In the genomic region with DNA sequence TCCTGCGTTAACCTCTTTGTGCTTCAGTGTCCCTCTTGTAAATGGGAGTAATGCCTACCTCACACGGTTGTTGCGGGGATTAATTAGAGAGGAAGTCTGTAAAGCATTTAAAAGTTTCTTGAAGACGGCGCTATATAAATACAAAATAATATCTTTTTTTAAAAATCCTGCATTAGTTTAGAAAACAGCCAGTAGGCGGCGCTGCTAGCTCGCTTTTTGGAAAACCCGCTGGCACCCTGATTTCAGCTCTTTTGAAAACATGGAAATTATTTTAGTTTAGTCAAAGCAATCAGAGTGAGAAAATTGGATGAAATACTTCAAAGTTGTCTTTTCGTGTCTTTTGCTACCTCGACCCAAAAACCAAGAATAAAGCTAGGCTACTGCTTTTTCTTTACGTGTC, we compare ENCODE assay signal across 8 mouse cellular contexts.
DNase-seq lines count a peak whose midpoint lies in the region; ATAC-seq and TF ChIP-seq lines count a peak whose summit lies in the region.

No protein-coding gene starts in this region.

- H3K9ac ChIP-seq in forebrain, embryonic 11.5 days (ENCODE audit: low read length), result no peak overlapping the region
- no peak overlapping the region for H3K9ac ChIP-seq in liver, embryonic 15.5 days

- no peak overlapping the region for H3K27ac ChIP-seq in bone marrow macrophage, adult 2 months (ENCODE audit: insufficient read depth, low read depth, low read length)
- no peak overlapping the region for H3K27ac ChIP-seq in forebrain, embryonic 11.5 days (ENCODE audit: low read depth, low read length)
- no peak overlapping the region for H3K27ac ChIP-seq in liver, embryonic 15.5 days (replicated peaks)

- WGBS in forebrain, embryonic 11.5 days, result 18% methylated on average over 12 of the region's 12 CpGs
- WGBS in liver, embryonic 15.5 days (ENCODE audit: insufficient replicate concordance), result 11% methylated on average over 12 of the region's 12 CpGs

- H3K4me2 ChIP-seq in forebrain, embryonic 11.5 days (ENCODE audit: low read depth, low read length, severe bottlenecking), result no peak overlapping the region
- peak overlapping the region; percentile 41; the same call in 1 of the 2 replicates for H3K4me2 ChIP-seq in liver, embryonic 15.5 days

- H3K9me3 ChIP-seq in forebrain, embryonic 11.5 days (ENCODE audit: control insufficient read depth, low read length), result no peaks in the 10 kb centered on the region
- H3K9me3 ChIP-seq in liver, embryonic 15.5 days (replicated peaks), result no peaks in the 10 kb centered on the region

- H3K4me1 ChIP-seq in bone marrow macrophage, adult 2 months (ENCODE audit: control insufficient read depth, insufficient read depth, low read length), result no peaks in the 10 kb centered on the region
- H3K4me1 ChIP-seq in forebrain, embryonic 11.5 days (replicated peaks; ENCODE audit: control insufficient read depth, insufficient read depth, low read length), result no peaks in the 10 kb centered on the region
- peaks cover 9% of the 10 kb centered on the region; the same call in 1 of the 2 replicates for H3K4me1 ChIP-seq in liver, embryonic 15.5 days (replicated peaks)

- no peak overlapping the region for H3K4me3 ChIP-seq in bone marrow macrophage, adult 2 months (ENCODE audit: insufficient read depth, low read length)
- no peak overlapping the region for H3K4me3 ChIP-seq in forebrain, embryonic 11.5 days (ENCODE audit: low read depth, low read length)
- no peak overlapping the region for H3K4me3 ChIP-seq in liver, embryonic 15.5 days (replicated peaks)

- no peaks in the 10 kb centered on the region for H3K36me3 ChIP-seq in forebrain, embryonic 11.5 days (ENCODE audit: control insufficient read depth, insufficient read depth, low read length)
- no peaks in the 10 kb centered on the region for H3K36me3 ChIP-seq in liver, embryonic 15.5 days (replicated peaks)

- peak; percentile 78 for TF ChIP-seq CTCF in bone marrow macrophage, adult 2 months (IDR thresholded peaks at IDR 0.05; ENCODE audit: low read depth, low read length)

- no peak for ATAC-seq in forebrain, embryonic 11.5 days (replicated peaks; ENCODE audit: low FRiP score)
- no peak for ATAC-seq in liver, embryonic 15.5 days (ENCODE audit: insufficient read depth)
- ATAC-seq in granulocyte monocyte progenitor cell, adult 5-6 weeks (replicated peaks; ENCODE audit: poor library complexity, severe bottlenecking), result no peak; the same call in 1 of the 2 replicates

- TF ChIP-seq POLR2A in bone marrow macrophage, adult 2 months (IDR thresholded peaks at IDR 0.05; ENCODE audit: borderline replicate concordance, low read depth, low read length), result no peak

- peak; percentile 39 to 66 for DNase-seq in right cerebral cortex, adult 2 months (ENCODE audit: low spot score in 2 of 2)
- DNase-seq in right cerebral cortex, postnatal 36 days (ENCODE audit: low spot score in 2 of 2), result no peak
- DNase-seq in forebrain, embryonic 11.5 days (ENCODE audit: low spot score), result peak; percentile 62
- DNase-seq in induced T-regulatory cell, adult 2 months (ENCODE audit: low read depth), result peak; percentile 32
- DNase-seq in retina, postnatal 7 days (ENCODE audit: low read depth, low spot score), result peak; percentile 20

- no peaks in the 10 kb centered on the region for H3K27me3 ChIP-seq in forebrain, embryonic 11.5 days (ENCODE audit: control insufficient read depth, insufficient read depth, low read length)
- no peaks in the 10 kb centered on the region for H3K27me3 ChIP-seq in liver, embryonic 15.5 days

Comparison
In these comparisons a context has a peak if more than half of its experiments do, and no peak if none do; other contexts are left out.
1. DNase-seq: peak in right cerebral cortex, adult 2 months (2 of 2), forebrain, embryonic 11.5 days (single experiment), induced T-regulatory cell, adult 2 months (single experiment) and retina, postnatal 7 days (single experiment); none in right cerebral cortex, postnatal 36 days (0 of 2).